Comparison of ENCODE assay signal across 25 mouse cellular contexts in the genomic region with DNA sequence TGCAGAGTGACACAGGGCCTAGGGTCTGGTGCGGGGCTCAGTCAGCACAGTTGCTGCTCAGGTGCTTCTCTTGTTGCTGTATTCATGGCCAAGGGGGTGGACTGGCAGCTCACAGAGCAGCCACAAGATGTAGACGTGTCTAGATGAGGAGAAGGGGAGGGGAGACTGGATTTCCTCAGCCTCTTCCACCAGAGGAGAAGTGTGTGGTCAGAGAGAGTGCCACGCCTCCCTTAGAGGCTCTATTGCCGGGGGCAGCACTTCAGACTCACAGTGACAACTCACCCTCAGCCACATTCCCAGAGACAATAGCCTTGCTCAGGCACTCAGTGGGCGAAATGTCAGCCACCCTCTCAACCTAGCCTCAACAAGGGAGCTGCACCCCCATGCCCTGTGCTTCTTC. TPM values are rescaled to one million over a fixed set of nuclear protein-coding genes. Genes with fewer than 3 reads are reported as not detected.
DNase-seq lines count a peak whose midpoint lies in the region; ATAC-seq and TF ChIP-seq lines count a peak whose summit lies in the region.
"Had no signal": no experiment of that assay in that cellular context is flagged by ENCODE, and none has a peak within 500 bp of the region (broad histone marks: within the 10 kb centered on the region; RNA-seq: fewer than 3 reads in every experiment).

No protein-coding gene starts in this region.

- H3K27ac ChIP-seq in gastrocnemius, adult 2 months, result 0 out of 2 replicates have a peak overlapping the region, but pooled peaks have one; percentile 73
- no peak overlapping the region for H3K27ac ChIP-seq in lung, embryonic 16.5 days (ENCODE audit: low read length)
- H3K27ac ChIP-seq: embryonic facial prominence, embryonic 15.5 days; forebrain, embryonic 10.5 days; heart, embryonic 15.5 days; hindbrain, embryonic 14.5 days had no signal

- H3K4me1 ChIP-seq in lung, embryonic 16.5 days (replicated peaks; ENCODE audit: control insufficient read depth, insufficient read depth, low read length), result peaks cover 16% of the 10 kb centered on the region
- H3K4me1 ChIP-seq in lung, adult 2 months (ENCODE audit: control insufficient read depth, insufficient read depth, low read length), result peaks cover 3% of the 10 kb centered on the region; the same call in 1 of the 2 replicates

- peak; percentile 23 for ATAC-seq in lung, embryonic 16.5 days (ENCODE audit: low read depth)
- peak; percentile 35 for ATAC-seq in granulocyte monocyte progenitor cell, adult 5-6 weeks (replicated peaks; ENCODE audit: poor library complexity, severe bottlenecking)
- ATAC-seq: Patski had no signal

- H3K36me3 ChIP-seq in lung, embryonic 16.5 days (ENCODE audit: control insufficient read depth, insufficient read depth, low read length), result peaks cover 7% of the 10 kb centered on the region

- TF ChIP-seq CTCF in gastrocnemius, adult 2 months (IDR thresholded peaks at IDR 0.05), result no peak
- TF ChIP-seq CTCF in lung, adult 2 months (IDR thresholded peaks at IDR 0.05; ENCODE audit: insufficient read depth, low read length), result no peak

- H3K27me3 ChIP-seq in lung, embryonic 16.5 days (ENCODE audit: control insufficient read depth, insufficient read depth, low read depth, low read length), result no peaks in the 10 kb centered on the region
- H3K27me3 ChIP-seq: embryonic facial prominence, embryonic 15.5 days; heart, embryonic 15.5 days; Patski had no signal

- no peak overlapping the region for H3K9ac ChIP-seq in lung, embryonic 16.5 days (ENCODE audit: low read length)
- H3K9ac ChIP-seq: embryonic facial prominence, embryonic 15.5 days; heart, embryonic 15.5 days; hindbrain, embryonic 14.5 days had no signal

- no peak for TF ChIP-seq POLR2A in lung, adult 2 months (IDR thresholded peaks at IDR 0.05; ENCODE audit: borderline replicate concordance, extremely low read depth, low read depth, low read length)

- 66% methylated on average over 5 of the region's 5 CpGs for WGBS in lung, embryonic 16.5 days
- WGBS in lung, adult 2 months, result 71% methylated on average over 5 of the region's 5 CpGs

- intact Hi-C loops in gastrocnemius, adult 2 months (cut with DNase I), result no loop called here
- intact Hi-C loops in gastrocnemius, postnatal 14 days (cut with DNase I; ENCODE audit: low total_unique reads), result loop anchor here (5.0 kb wide), 1 partner anchor 128 kb away; a partner anchor contains a TSS

- H3K4me3 ChIP-seq in gastrocnemius, adult 2 months, result no peak overlapping the region
- no peak overlapping the region for H3K4me3 ChIP-seq in lung, embryonic 16.5 days (ENCODE audit: low read length)
- H3K4me3 ChIP-seq in lung, adult 2 months (replicated peaks; ENCODE audit: extremely low read depth, low read depth, low read length), result no peak overlapping the region
- H3K4me3 ChIP-seq: embryonic facial prominence, embryonic 15.5 days; erythroblast, embryonic 14.5 days; forebrain, embryonic 10.5 days; heart, embryonic 15.5 days; hindbrain, embryonic 10.5 days had no signal

- DNase-seq in gastrocnemius, adult 2 months, result no peak
- no peak for DNase-seq in gastrocnemius, postnatal 14 days
- DNase-seq in lung, adult 2 months, result no peak
- peak; percentile 54 for DNase-seq in 416B (ENCODE audit: low read depth)
- DNase-seq in spleen, postnatal 4 days (ENCODE audit: low spot score in 2 of 2), result no peak
- DNase-seq: cerebellum, adult 11 months; cerebellum, adult 8-10 months; gastrocnemius, postnatal 10 days had no signal

- H3K9me3 ChIP-seq in lung, embryonic 16.5 days (ENCODE audit: control insufficient read depth, low read length), result no peaks in the 10 kb centered on the region
- H3K9me3 ChIP-seq: embryonic facial prominence, embryonic 15.5 days; forebrain, embryonic 10.5 days; heart, embryonic 15.5 days; hindbrain, embryonic 10.5 days had no signal

- no peak overlapping the region for H3K4me2 ChIP-seq in lung, embryonic 16.5 days (ENCODE audit: low read depth, low read length)
- H3K4me2 ChIP-seq: embryonic facial prominence, embryonic 15.5 days; heart, embryonic 15.5 days; hindbrain, embryonic 14.5 days had no signal

RNA-seq across cellular contexts. Expression of a gene that starts 11.8 kb away (rescaled TPM):
- not detected for total RNA-seq in gastrocnemius, adult 2 months (2021)
- not detected for total RNA-seq in gastrocnemius, postnatal 14 days (2021)
- polyA plus RNA-seq in lung, embryonic 16.5 days (2015; fragmentation: Nextera tagmentation; extraction: Ambion mirVana), result not detected in 2 replicates
- not detected in 2 replicates for polyA plus RNA-seq in lung, adult 2 months (2012; rRNA removed)
- not detected in 2 replicates for total RNA-seq in granulocyte monocyte progenitor cell, adult 5-6 weeks (2014; fragmentation: Nextera tagmentation)
- not detected in 2 replicates for total RNA-seq in granulocyte monocyte progenitor cell, adult 5-6 weeks (2017)
- total RNA-seq: adrenal gland, postnatal 10 days; adrenal gland, postnatal 4 days; common myeloid progenitor, adult 5-6 weeks; gastrocnemius, postnatal 10 days; heart, adult 8-10 months; heart, postnatal 14 days had no signal
- polyA plus RNA-seq: C2C12; embryonic facial prominence, embryonic 11.5 days; embryonic facial prominence, embryonic 15.5 days; erythroblast, embryonic 14.5 days; gonadal fat pad, adult 2 months; heart, embryonic 15.5 days; Patski had no signal

RNA-seq across cellular contexts. Expression of a gene that starts 49.1 kb away (rescaled TPM):
- total RNA-seq in gastrocnemius, adult 2 months (2021), result not detected
- total RNA-seq in gastrocnemius, postnatal 14 days (2021), result under 1 TPM in 1 of 2 experiments, not detected in 1; 0.10 TPM
- polyA plus RNA-seq in lung, embryonic 16.5 days (2015; fragmentation: Nextera tagmentation; extraction: Ambion mirVana), result 0.18 and 0.28 TPM in 2 replicates
- 1.5 and 1.9 TPM in 2 replicates for polyA plus RNA-seq in lung, adult 2 months (2012; rRNA removed)
- total RNA-seq in granulocyte monocyte progenitor cell, adult 5-6 weeks (2014; fragmentation: Nextera tagmentation), result 0.15 TPM in 1 of 2 replicates, not detected in the other
- total RNA-seq in granulocyte monocyte progenitor cell, adult 5-6 weeks (2017), result not detected in 2 replicates
- total RNA-seq: common myeloid progenitor, adult 5-6 weeks had no signal
- polyA plus RNA-seq: C2C12; erythroblast, embryonic 14.5 days; forebrain, embryonic 10.5 days had no signal

RNA-seq across cellular contexts. Expression of a gene that starts 57.4 kb away (rescaled TPM):
- 1 to 10 TPM; 4.8 to 7.3 TPM for total RNA-seq in gastrocnemius, adult 2 months (2021)
- total RNA-seq in gastrocnemius, postnatal 14 days (2021), result 1 to 10 TPM; 2.9 to 3.1 TPM
- polyA plus RNA-seq in lung, embryonic 16.5 days (2015; fragmentation: Nextera tagmentation; extraction: Ambion mirVana), result 12.5 and 14.5 TPM in 2 replicates
- polyA plus RNA-seq in lung, adult 2 months (2012; rRNA removed), result 7.6 and 13.2 TPM in 2 replicates
- total RNA-seq in granulocyte monocyte progenitor cell, adult 5-6 weeks (2014; fragmentation: Nextera tagmentation), result not detected in 2 replicates
- total RNA-seq in granulocyte monocyte progenitor cell, adult 5-6 weeks (2017), result 1.5 TPM in 1 of 2 replicates, not detected in the other
- polyA plus RNA-seq: erythroblast, embryonic 14.5 days had no signal
